In the genomic region with DNA sequence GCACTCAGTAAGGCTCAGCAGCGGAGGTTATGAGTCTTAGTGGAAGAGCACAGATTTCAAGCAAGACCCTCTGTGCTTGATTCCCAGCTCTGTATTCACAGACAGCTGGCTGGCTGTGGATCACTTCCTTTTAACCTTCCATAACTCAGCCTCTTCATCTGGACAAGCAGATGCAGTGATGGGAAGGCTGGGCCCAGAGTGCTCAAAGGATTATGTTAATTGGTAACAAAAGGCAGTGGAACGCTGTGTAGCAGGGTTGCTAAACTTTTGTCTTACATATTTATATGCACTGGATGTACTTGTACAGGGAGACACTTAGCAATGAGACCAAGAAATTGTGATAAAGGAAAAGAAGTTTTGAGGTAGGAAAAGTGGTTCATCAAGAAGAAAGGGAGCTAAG, we compare ENCODE assay signal across 33 mouse cellular contexts. TPM values are rescaled to one million over a fixed set of nuclear protein-coding genes. Genes with fewer than 3 reads are reported as not detected.
DNase-seq lines count a peak whose midpoint lies in the region; ATAC-seq and TF ChIP-seq lines count a peak whose summit lies in the region.
"Had no signal": no experiment of that assay in that cellular context is flagged by ENCODE, and none has a peak within 500 bp of the region (broad histone marks: within the 10 kb centered on the region; RNA-seq: fewer than 3 reads in every experiment).

No protein-coding gene starts in this region.

- no peaks in the 10 kb centered on the region for H3K9me3 ChIP-seq in hindbrain, postnatal 0 days (ENCODE audit: low read length)
- H3K9me3 ChIP-seq in hindbrain, embryonic 14.5 days (ENCODE audit: control insufficient read depth, low read length): no peaks in the 10 kb centered on the region
- H3K9me3 ChIP-seq in midbrain, embryonic 14.5 days (ENCODE audit: control insufficient read depth, low read length): no peaks in the 10 kb centered on the region
- no peaks in the 10 kb centered on the region for H3K9me3 ChIP-seq in midbrain, embryonic 10.5 days (replicated peaks)
- H3K9me3 ChIP-seq: embryonic facial prominence, embryonic 15.5 days; forebrain, embryonic 12.5 days; heart, embryonic 13.5 days; limb, embryonic 15.5 days; liver, embryonic 13.5 days; megakaryocyte, embryonic 14.5 days had no signal

- no peak overlapping the region for H3K4me3 ChIP-seq in hindbrain, postnatal 0 days (ENCODE audit: low read length)
- no peak overlapping the region for H3K4me3 ChIP-seq in hindbrain, embryonic 14.5 days (replicated peaks; ENCODE audit: low read length)
- H3K4me3 ChIP-seq in midbrain, embryonic 14.5 days (replicated peaks; ENCODE audit: low read depth, low read length): no peak overlapping the region
- H3K4me3 ChIP-seq in midbrain, embryonic 10.5 days: no peak overlapping the region
- H3K4me3 ChIP-seq: embryonic facial prominence, embryonic 15.5 days; forebrain, embryonic 12.5 days; heart, embryonic 13.5 days; limb, embryonic 15.5 days; liver, embryonic 13.5 days; megakaryocyte, embryonic 14.5 days had no signal

- H3K9ac ChIP-seq in hindbrain, postnatal 0 days (replicated peaks; ENCODE audit: low read length): no peak overlapping the region
- H3K9ac ChIP-seq in hindbrain, embryonic 14.5 days: no peak overlapping the region
- no peak overlapping the region for H3K9ac ChIP-seq in midbrain, embryonic 14.5 days (replicated peaks; ENCODE audit: low read length)
- H3K9ac ChIP-seq: embryonic facial prominence, embryonic 15.5 days; forebrain, embryonic 12.5 days; heart, embryonic 13.5 days; limb, embryonic 15.5 days; liver, embryonic 13.5 days had no signal

- no peak for ATAC-seq in hindbrain, postnatal 0 days
- ATAC-seq in hindbrain, embryonic 14.5 days (ENCODE audit: low FRiP score): no peak; the same call in 1 of the 2 replicates
- ATAC-seq in midbrain, embryonic 14.5 days (ENCODE audit: low FRiP score, low TSS enrichment): no peak
- ATAC-seq: CD4-positive, CD25-positive, alpha-beta regulatory T cell, adult 4 months; intestine, embryonic 16.5 days; lung, postnatal 0 days had no signal

- H3K36me3 ChIP-seq in hindbrain, postnatal 0 days (ENCODE audit: insufficient read depth, low read length): no peaks in the 10 kb centered on the region
- no peaks in the 10 kb centered on the region for H3K36me3 ChIP-seq in hindbrain, embryonic 14.5 days (replicated peaks; ENCODE audit: control insufficient read depth, insufficient read depth)
- H3K36me3 ChIP-seq in midbrain, embryonic 14.5 days (ENCODE audit: control insufficient read depth, insufficient read depth, low read length): no peaks in the 10 kb centered on the region
- H3K36me3 ChIP-seq in midbrain, embryonic 10.5 days: no peaks in the 10 kb centered on the region
- H3K36me3 ChIP-seq: embryonic facial prominence, embryonic 15.5 days; forebrain, embryonic 12.5 days; heart, embryonic 13.5 days; limb, embryonic 15.5 days; liver, embryonic 13.5 days had no signal

- no peak overlapping the region for H3K27ac ChIP-seq in hindbrain, postnatal 0 days
- no peak overlapping the region for H3K27ac ChIP-seq in hindbrain, embryonic 14.5 days
- no peak overlapping the region for H3K27ac ChIP-seq in midbrain, embryonic 14.5 days (replicated peaks; ENCODE audit: low read depth, low read length)
- H3K27ac ChIP-seq in midbrain, embryonic 10.5 days (replicated peaks): no peak overlapping the region; the same call in 1 of the 2 replicates
- H3K27ac ChIP-seq: embryonic facial prominence, embryonic 15.5 days; forebrain, embryonic 12.5 days; heart, embryonic 13.5 days; kidney, postnatal 0 days; limb, embryonic 15.5 days; liver, embryonic 13.5 days had no signal

- DNase-seq in hindbrain, postnatal 0 days (ENCODE audit: low spot score): peak; percentile 8
- no peak for DNase-seq in hindbrain, embryonic 14.5 days (ENCODE audit: low spot score)
- peak; percentile 27 for DNase-seq in midbrain, embryonic 14.5 days
- DNase-seq in midbrain, embryonic 10.5 days (ENCODE audit: low spot score): no peak
- DNase-seq in embryo, embryonic 11 days: peak; percentile 24
- no peak for DNase-seq in c-Kit-positive CD71-positive TER-119-positive erythroid progenitor cells, embryonic 14.5 days (ENCODE audit: low spot score)
- DNase-seq in right cerebral cortex, postnatal 14 days: no peak
- DNase-seq: adrenal gland, postnatal 25 days; cerebellum, adult 2 months; cerebellum, postnatal 14 days; gastrocnemius, postnatal 10 days; heart, postnatal 10 days; kidney, adult 8-10 months; kidney, postnatal 4 days; liver, embryonic 13.5 days; lung, adult 18-20 months; lung, postnatal 4 days; right cerebral cortex, adult 18-20 months; right cerebral cortex, postnatal 4 days; thymus, adult 2 months; thymus, postnatal 4 days had no signal

- 55% methylated on average over 2 of the region's 2 CpGs for WGBS in hindbrain, postnatal 0 days
- WGBS in hindbrain, embryonic 14.5 days: 32% methylated on average over 2 of the region's 2 CpGs
- WGBS in midbrain, embryonic 14.5 days: 32% methylated on average over 2 of the region's 2 CpGs
- 45% methylated on average over 2 of the region's 2 CpGs for WGBS in midbrain, embryonic 10.5 days

- H3K27me3 ChIP-seq in hindbrain, postnatal 0 days (ENCODE audit: insufficient read depth, low read length): no peaks in the 10 kb centered on the region
- H3K27me3 ChIP-seq in hindbrain, embryonic 14.5 days (ENCODE audit: control insufficient read depth, insufficient read depth, low read length): no peaks in the 10 kb centered on the region
- H3K27me3 ChIP-seq in midbrain, embryonic 14.5 days (ENCODE audit: control insufficient read depth, insufficient read depth, low read length): no peaks in the 10 kb centered on the region
- H3K27me3 ChIP-seq in midbrain, embryonic 10.5 days (ENCODE audit: low read depth, poor library complexity, severe bottlenecking): no peaks in the 10 kb centered on the region
- H3K27me3 ChIP-seq: embryonic facial prominence, embryonic 15.5 days; heart, embryonic 13.5 days; liver, embryonic 13.5 days; megakaryocyte, embryonic 14.5 days had no signal

- H3K4me1 ChIP-seq in hindbrain, postnatal 0 days (ENCODE audit: insufficient read depth, low read length): no peaks in the 10 kb centered on the region
- no peaks in the 10 kb centered on the region for H3K4me1 ChIP-seq in hindbrain, embryonic 14.5 days (replicated peaks; ENCODE audit: control insufficient read depth, insufficient read depth, low read length)
- H3K4me1 ChIP-seq in midbrain, embryonic 14.5 days (ENCODE audit: control insufficient read depth, insufficient read depth, low read length): no peaks in the 10 kb centered on the region; the same call in 1 of the 2 replicates
- H3K4me1 ChIP-seq in midbrain, embryonic 10.5 days: peaks cover 19% of the 10 kb centered on the region
- H3K4me1 ChIP-seq: embryonic facial prominence, embryonic 15.5 days; heart, embryonic 13.5 days; liver, embryonic 13.5 days; megakaryocyte, embryonic 14.5 days had no signal

- no peak overlapping the region for H3K4me2 ChIP-seq in hindbrain, postnatal 0 days (ENCODE audit: low read depth, low read length)
- no peak overlapping the region for H3K4me2 ChIP-seq in hindbrain, embryonic 14.5 days (replicated peaks)
- H3K4me2 ChIP-seq in midbrain, embryonic 14.5 days (ENCODE audit: low read length): no peak overlapping the region
- H3K4me2 ChIP-seq: embryonic facial prominence, embryonic 15.5 days; forebrain, embryonic 12.5 days; heart, embryonic 13.5 days; limb, embryonic 15.5 days; liver, embryonic 13.5 days had no signal

- TF ChIP-seq CTCF in hindbrain, postnatal 0 days (IDR thresholded peaks at IDR 0.05; ENCODE audit: low read depth): no peak

RNA-seq across cellular contexts. Expression of a gene that starts 17.6 kb away (rescaled TPM):
- total RNA-seq in hindbrain, postnatal 0 days (2014; rRNA removed): 0.72 and 0.84 TPM in 2 replicates
- polyA plus RNA-seq in hindbrain, postnatal 0 days (2015; fragmentation: Nextera tagmentation; extraction: Ambion mirVana): 0.69 and 0.87 TPM in 2 replicates
- 0.60 and 1.1 TPM in 2 replicates for polyA plus RNA-seq in hindbrain, embryonic 14.5 days (2014; fragmentation: Nextera tagmentation; extraction: Ambion mirVana)
- 0.45 and 0.66 TPM in 2 replicates for polyA plus RNA-seq in midbrain, embryonic 14.5 days (2014; fragmentation: Nextera tagmentation; extraction: Ambion mirVana)
- 0.17 TPM in 1 of 2 replicates, not detected in the other for polyA plus RNA-seq in midbrain, embryonic 10.5 days (2016; fragmentation: Nextera tagmentation; extraction: Ambion mirVana)
- total RNA-seq: adrenal gland, postnatal 25 days; gastrocnemius, postnatal 10 days; heart, adult 8-10 months; heart, postnatal 10 days; hematopoietic stem cell, adult 5-6 weeks had no signal
- polyA plus RNA-seq: CD4-positive, CD25-positive, alpha-beta regulatory T cell, adult 4 months; heart, embryonic 13.5 days; intestine, embryonic 16.5 days; liver, embryonic 13.5 days; spleen, adult 2 months; thymus, adult 2 months had no signal

Comparison
In these comparisons a context has a peak if more than half of its experiments do, and no peak if none do; other contexts are left out.
1. DNase-seq: peak in hindbrain, postnatal 0 days (single experiment), midbrain, embryonic 14.5 days (single experiment) and embryo, embryonic 11 days (single experiment); none in hindbrain, embryonic 14.5 days (single experiment), midbrain, embryonic 10.5 days (single experiment), c-Kit-positive CD71-positive TER-119-positive erythroid progenitor cells, embryonic 14.5 days (single experiment) and right cerebral cortex, postnatal 14 days (single experiment).